Mouse (Mus musculus): ENCODE data around the gene Cyld. TPM values are rescaled to one million over a fixed set of nuclear protein-coding genes. Genes with fewer than 3 reads are reported as not detected.

Cyld gene
- polyA plus RNA-seq, 1 experiment from 2014 or later = 28.0 TPM

DNA sequence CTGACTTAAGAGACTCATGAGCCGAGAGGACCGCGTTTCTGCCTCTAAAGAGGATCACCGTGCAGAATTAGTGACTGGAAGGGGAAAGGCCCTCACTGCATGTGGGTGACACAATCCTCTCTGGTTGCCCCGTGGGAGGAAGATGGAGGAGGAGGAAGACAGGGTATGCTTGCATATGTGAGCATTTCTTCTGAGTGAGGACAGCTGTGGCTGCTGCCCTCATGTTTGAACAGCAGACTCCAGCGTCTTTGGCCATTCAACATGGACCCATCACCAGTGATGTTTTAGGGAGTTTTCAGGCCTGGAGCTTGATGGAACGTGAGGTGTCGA is 10.0 kb upstream of the Cyld start:
- no peak for DNase-seq (ENCODE audit: low spot score)

- DNase-seq (ENCODE audit: low spot score) = no peak
These were observed 7.7 kb upstream of the Cyld start for GRCm38 (mm10) chr8:88689151-88689550.

GRCm38 (mm10) chr8:88689891-88690290 is 6.9 kb upstream of the Cyld start:
- DNase-seq (ENCODE audit: low spot score) = no peak

DNA sequence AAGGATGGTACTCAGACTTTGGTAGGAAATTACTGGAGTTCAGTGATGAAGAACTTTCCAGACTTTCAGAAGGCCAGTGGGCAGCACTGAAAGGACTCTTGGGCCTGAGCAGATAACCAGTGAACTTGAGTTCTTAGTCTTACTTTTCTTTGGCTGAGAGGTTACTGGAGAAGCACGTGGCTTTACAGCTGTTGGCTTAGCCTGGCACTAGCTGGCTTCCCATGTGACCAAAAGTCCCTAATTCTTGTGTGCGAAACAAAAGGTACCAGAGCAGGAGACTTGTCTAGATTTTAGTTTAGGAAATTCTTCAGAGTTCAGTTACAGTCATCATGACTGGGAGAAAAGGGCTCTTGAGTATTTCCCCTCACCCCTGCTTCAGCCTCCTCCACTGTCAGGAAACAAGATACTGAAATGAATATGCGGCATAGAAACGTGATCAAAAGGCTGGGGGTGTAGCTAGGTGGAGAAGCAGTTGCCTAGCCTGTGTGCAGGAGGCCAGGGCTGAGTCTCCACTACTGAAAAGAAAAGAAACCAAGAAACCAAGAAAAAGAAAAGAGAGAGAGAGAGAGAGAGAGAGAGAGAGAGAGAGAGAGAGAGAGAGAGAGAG is 5.4 kb upstream of the Cyld start:
- peak; percentile 46 for DNase-seq (ENCODE audit: low spot score)

DNA sequence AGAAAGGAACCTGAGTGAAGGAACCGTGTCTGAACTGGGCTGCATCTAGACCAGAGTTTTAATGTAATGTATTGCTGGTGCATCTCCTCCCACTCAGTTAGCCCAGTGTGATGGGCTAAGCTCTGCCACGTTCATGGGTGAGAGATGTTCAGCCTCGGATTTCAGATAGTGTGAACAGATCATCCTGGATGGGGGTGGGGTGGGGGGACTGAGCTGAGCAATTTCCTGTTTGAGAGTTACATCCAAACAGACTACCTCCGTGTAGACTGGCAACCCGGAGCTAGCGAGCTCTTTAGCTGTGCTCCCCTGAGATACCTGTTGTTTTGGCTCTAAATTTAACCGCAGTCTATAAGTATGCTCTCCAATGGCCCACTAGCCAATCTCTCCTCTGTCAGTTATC is 4.9 kb upstream of the Cyld start:
- DNase-seq (ENCODE audit: low spot score) = peak; percentile 63

- no peak for DNase-seq (ENCODE audit: low spot score)
These were observed 4.0 kb upstream of the Cyld start for GRCm38 (mm10) chr8:88692866-88693265.

DNA sequence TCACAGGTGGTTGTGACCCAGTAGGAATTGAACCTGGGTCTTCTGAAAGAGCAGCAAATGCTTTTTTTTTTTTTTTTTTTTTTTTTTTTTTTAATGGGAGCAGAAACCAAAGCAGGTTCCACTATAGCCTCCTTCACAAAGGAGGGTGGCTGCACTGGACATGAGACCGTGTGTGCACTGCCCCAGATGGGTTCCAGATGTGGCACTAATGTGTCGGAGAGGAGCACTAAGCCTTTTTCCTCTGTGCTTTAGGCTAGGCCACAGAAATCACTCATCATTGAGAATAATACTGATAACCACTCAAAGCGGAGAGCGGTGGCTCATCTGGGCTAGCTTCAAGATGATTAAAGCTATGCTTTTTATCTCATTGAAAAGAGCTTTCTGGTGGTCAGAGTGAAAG is 3.5 kb upstream of the Cyld start:
- no peak for DNase-seq (ENCODE audit: low spot score)

DNA sequence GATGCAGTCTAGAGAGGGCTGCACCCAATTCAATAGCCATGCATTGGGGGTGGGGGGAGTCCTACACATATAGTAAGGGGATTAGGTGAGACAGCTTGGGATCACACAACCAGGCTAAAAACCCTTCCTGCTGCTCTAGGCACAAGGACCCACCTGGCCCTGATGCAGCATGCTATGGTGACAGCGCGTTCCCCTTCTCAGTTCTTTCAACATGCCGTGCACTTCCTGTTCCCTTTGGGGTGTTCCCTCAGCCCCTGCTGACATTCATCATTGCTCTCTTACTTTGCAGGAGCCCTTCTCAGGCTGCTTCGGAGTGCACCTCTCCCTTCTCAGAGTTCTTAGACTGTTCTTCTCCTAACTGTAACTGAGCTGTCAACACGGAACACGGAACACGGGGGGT is 2.5 kb upstream of the Cyld start:
- DNase-seq (ENCODE audit: low spot score) = peak; percentile 80

DNA sequence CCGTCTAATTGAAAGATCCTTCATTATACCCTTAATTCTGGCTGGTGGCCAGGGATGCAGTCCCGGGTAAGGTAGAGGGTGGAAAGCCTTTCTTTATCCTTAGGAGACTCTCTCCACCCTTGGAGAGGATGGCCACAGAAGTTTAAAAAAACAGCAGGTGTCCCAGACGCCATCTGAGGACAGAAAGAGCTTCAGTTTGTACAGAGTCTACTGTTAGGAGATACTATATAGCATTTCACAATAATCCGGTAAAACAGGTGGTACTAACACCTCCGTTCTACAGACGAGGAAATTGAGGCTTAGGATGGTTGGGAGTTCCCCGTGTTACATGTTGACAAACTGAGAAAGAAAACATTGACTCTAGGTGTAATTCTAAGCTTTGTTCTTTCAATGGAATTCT is 600 bp upstream of the Cyld start:
- DNase-seq (ENCODE audit: low spot score) = no peak

- DNase-seq (ENCODE audit: low spot score) = no peak
These were observed 809 bp downstream of the Cyld start for GRCm38 (mm10) chr8:88697642-88698031.

DNA sequence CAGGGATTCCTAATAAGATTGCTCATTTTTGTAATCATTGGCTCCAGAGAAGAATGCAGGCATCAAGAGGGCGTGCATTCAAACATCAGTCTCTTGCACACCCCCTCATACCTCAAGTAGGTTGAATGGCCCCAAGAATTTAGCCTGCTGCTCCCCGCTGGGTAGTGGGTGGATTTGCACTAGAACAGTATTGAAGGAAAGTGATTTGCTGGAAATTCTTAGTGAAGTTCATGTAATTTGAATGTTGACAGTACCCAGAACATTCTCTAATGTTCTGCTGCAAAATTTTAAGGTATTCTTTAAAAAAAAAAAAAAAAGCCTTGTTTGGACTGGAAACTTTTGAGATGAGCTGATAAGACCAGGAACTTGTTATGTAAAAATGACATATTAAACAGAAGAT is 1.2 kb downstream of the Cyld start:
- no peak for DNase-seq (ENCODE audit: low spot score)

GRCm38 (mm10) chr8:88701611-88702010 is 4.8 kb downstream of the Cyld start:
- peak; percentile 62 for DNase-seq (ENCODE audit: low spot score)

DNA sequence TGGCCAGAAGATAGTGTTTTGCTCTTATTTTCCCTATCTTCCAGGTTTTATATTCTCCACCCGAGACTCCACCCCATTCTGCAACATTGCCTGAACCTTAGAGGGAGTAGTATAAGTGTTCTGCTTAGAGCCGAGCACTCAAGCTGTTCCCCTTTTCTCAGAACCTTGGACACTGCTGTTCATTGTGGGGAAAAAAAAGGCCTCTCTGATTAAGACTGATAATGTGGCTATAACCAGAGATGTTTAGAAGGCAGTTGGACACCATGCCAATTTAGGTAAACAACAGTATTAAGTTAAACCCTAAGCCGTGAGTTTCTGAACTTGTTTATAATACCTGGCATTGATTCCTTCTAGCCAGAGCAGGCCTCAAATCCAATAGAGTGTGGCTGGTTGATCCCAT is 6.0 kb downstream of the Cyld start:
- DNase-seq (ENCODE audit: low spot score) = no peak

GRCm38 (mm10) chr8:88723256-88723963 is 26.6 kb downstream of the Cyld start:
- DNase-seq (ENCODE audit: low spot score) = no peak

GRCm38 (mm10) chr8:88755175-88755791 is 58.5 kb downstream of the Cyld start:
- DNase-seq (ENCODE audit: low spot score) = peak; percentile 89

GRCm38 (mm10) chr8:88761980-88762379 is 65.2 kb downstream of the Cyld start:
- DNase-seq (ENCODE audit: low spot score) = no peak

- peak; percentile 57 for DNase-seq (ENCODE audit: low spot score)
These were observed 74.4 kb downstream of the Cyld start for GRCm38 (mm10) chr8:88771241-88771640.

DNA sequence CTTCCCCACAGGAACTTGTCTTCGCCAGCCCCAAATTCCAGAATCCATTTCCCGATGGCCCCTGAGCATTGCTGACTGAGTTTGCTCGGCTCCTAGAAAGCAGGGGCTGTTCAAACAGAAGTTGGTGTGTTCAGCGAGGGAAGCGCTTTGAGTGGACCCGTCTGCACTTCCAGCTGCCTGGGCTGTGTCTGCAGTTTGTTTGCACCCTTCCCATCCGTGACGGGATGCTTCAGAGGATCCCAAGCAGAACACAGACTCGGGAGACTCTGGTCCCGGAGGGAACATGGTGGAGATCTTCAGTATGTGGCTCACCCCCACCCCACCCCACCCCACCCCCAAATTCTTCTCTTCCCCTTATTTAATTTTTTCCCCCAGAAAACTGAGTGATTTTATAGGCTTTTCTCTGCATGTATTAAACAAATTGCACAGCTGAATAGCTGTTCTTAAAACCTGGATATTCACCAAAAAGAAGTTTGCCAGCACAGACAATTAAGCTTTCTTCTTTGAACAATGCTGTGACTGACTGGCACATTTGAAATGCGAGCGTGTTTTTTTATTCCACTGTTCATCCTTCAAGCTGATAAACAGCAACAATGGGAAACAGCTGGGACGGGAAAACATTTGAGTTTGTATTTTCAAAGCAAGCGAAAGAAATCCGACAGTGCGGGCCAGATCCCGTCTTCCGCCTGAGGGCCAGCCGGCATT is 77.9 kb downstream of the Cyld start:
- DNase-seq (ENCODE audit: low spot score) = no peak

- no peak for DNase-seq (ENCODE audit: low spot score)
These were observed 78.4 kb downstream of the Cyld start for GRCm38 (mm10) chr8:88775298-88775646.

GRCm38 (mm10) chr8:88780142-88780541 is 83.3 kb downstream of the Cyld start:
- no peak for DNase-seq (ENCODE audit: low spot score)

DNA sequence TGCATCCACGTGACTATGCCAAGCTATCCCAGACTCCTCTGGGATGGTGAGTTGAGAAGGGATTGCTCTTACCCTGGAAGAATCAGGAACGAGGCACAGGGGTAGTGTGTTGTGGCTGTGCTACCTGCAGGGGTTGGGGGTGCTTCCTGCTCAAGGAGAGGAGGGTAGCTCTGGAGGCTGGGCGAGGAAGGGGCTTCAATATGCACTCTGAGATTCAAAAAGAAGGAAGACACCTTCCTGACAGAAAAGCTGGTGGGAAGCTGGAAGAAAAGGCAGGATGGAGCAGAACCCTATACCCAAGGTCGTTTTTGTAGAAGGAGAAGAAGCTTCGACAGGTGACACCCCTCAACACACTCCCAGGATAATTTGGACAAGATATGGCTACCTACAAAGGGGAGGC is 84.5 kb downstream of the Cyld start:
- no peak for DNase-seq (ENCODE audit: low spot score)

DNA sequence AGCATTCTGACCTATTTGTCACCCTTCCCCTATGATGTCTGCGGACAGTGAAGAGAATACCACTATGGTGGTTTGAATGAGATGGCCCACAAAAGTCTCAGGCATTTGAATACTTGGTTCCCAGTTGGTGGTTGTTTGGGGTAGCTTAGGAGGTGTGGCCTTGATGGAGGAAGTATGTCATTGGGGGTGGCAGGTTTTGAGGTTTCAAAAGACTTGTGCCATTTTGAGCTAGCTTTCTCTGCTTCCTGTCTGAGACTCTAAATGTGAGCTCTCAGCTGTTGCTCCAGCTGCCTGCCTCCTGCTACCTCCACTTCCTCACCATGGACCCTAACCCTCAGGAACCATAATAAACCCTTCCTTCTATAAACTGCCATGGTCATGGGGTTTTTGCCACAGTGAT is 86.9 kb downstream of the Cyld start:
- DNase-seq (ENCODE audit: low spot score) = peak; percentile 52

- peak; percentile 12 for DNase-seq (ENCODE audit: low spot score)
These were observed 91.5 kb downstream of the Cyld start for GRCm38 (mm10) chr8:88788335-88788734.

All from thymus, postnatal 0 days (tissue).